Mouse (Mus musculus) lung, postnatal 0 days (tissue): Measurements from ENCODE around the gene Plbd2.

Experiments used
- CTCF ChIP-seq: IDR thresholded peaks from 2 replicates; pipeline ENCODE4 v1.5.1; 2016; ENCODE audit warnings: antibody characterized with exemption, mild to moderate bottlenecking
- EP300 ChIP-seq: IDR thresholded peaks from 2 replicates; pipeline ENCODE4 v1.6.1; 2016; ENCODE audit warnings: antibody characterized with exemption, mild to moderate bottlenecking, control low read depth

DNA sequence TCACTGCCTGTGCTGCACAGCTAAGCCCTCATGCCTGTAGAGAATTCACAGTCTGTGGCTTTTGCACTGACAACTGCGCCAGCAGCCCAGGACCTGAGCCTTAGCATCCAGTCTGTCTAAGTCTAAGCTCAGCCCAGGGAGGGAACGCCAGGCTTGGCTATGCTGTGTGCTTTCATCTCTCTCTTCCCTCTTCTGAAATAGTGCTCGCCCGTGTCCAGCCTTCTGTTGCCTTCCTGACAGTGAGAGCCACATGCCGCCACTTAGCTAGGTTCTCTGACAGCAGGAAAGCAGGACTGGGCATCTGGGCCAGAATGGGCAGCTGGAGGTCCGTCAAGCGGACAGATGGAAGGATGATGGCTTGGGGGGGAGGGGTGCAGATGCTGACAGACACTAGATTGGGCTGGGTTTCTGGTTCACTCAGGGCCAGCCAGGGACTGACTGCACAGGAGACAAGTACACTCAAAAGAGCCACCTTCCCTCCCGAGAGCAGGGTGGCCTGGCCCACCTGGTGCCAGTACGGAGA, 9.5 kb downstream of the Plbd2 start:
- TF ChIP-seq CTCF: no peak
- no peak for TF ChIP-seq EP300
